Mouse (Mus musculus) testis, adult 2 months (tissue): ENCODE data around the gene Ube2n.

Source experiments
- CTCF ChIP-seq: fragments of 200-500 bp; IDR thresholded peaks from 2 replicates; pipeline ENCODE4 v1.5.1; 2012; ENCODE audit warnings: low read depth, mild to moderate bottlenecking, inconsistent platforms, low read length, moderate library complexity; ENCODE audit not compliant: control insufficient read depth, insufficient read depth, insufficient replicate concordance
- POLR2A ChIP-seq: fragments of 200-500 bp; IDR thresholded peaks from 2 replicates; pipeline ENCODE4 v1.6.1; 2012; ENCODE audit warnings: low read depth, mild to moderate bottlenecking, inconsistent platforms, low read length, moderate library complexity; ENCODE audit not compliant: control insufficient read depth

DNA sequence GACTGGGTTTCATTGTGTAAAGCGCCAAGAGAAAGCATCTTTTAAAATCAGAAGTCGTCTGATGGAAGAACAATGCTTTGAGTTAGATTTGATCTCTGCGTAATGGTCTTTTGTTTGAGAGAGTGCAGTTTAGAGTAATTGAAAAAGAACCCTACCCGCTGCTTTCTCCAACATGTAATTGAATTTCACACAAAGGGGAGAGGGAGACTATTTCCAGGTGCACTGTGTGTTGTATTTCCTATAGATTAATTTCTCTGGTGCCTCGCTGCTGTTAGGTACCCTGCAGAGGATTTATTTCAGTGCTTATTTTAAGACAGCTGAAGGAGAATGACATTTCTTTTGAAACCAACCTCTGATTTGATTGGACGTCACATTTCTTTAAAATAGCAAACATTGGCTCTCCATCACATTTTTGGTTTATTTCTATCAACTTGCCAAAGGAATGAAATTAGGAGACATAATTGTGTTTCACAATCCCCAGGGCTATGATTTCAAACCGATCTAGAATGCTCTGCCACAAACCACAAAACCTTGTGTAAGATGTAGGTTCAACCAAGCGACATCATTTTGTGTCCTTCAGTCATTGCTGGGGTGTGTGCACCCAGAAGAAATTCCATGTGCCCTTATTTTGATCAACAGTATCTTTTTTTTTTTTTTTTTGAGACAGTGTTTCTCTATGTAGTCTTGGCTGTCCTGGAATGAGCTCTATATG is 72.7 kb downstream of the Ube2n start:
- TF ChIP-seq POLR2A (no peak), CTCF (no peak)
